Mouse (Mus musculus) intestine, embryonic 15.5 days (tissue): Measurements from ENCODE around the gene AC124502.3. TPM values are rescaled to one million over a fixed set of nuclear protein-coding genes. Genes with fewer than 3 reads are reported as not detected.

Experiments
- ATAC-seq: fragments of 200-750 bp; cut with Nextera tagmentation; 2 replicates; pipeline ENCODE4 v1.8.0; 2017; ENCODE audit warnings: moderate TSS enrichment, moderate library complexity
- H3K27ac ChIP-seq: fragments of 300-500 bp; sonication (generic); 2 replicates; pipeline ENCODE4 v1.5.1; 2015; ENCODE audit warnings: mild to moderate bottlenecking, inconsistent platforms
- H3K27me3 ChIP-seq: fragments of 300-500 bp; sonication (generic); replicated peaks from 2 replicates; pipeline ENCODE4 v1.6.1; 2015; ENCODE audit warnings: inconsistent platforms
- H3K36me3 ChIP-seq: fragments of 300-500 bp; sonication (generic); 2 replicates; pipeline ENCODE4 v1.6.1; 2015; ENCODE audit warnings: inconsistent platforms
- H3K4me1 ChIP-seq: fragments of 300-500 bp; sonication (generic); replicated peaks from 2 replicates; pipeline ENCODE4 v1.6.1; 2015; ENCODE audit warnings: inconsistent platforms
- H3K4me2 ChIP-seq: fragments of 300-500 bp; sonication (generic); replicated peaks from 2 replicates; pipeline ENCODE4 v1.6.1; 2015; ENCODE audit warnings: mild to moderate bottlenecking, inconsistent platforms
- H3K4me3 ChIP-seq: fragments of 300-500 bp; sonication (generic); replicated peaks from 2 replicates; pipeline ENCODE4 v1.5.1; 2015; ENCODE audit warnings: inconsistent platforms
- H3K9ac ChIP-seq: fragments of 300-500 bp; sonication (generic); 2 replicates; pipeline ENCODE4 v1.6.1; 2015; ENCODE audit warnings: inconsistent platforms
- H3K9me3 ChIP-seq: fragments of 300-500 bp; sonication (generic); 2 replicates; pipeline ENCODE4 v1.6.1; 2016; ENCODE audit warnings: inconsistent platforms
- WGBS: fragments of 180-500 bp; shearing (Covaris S2); methylation state at CpG from one replicate; pipeline ENCODE4 v1.1.7; 2015; 5-methylcytosine and 5-hydroxymethylcytosine counted together
- polyA plus RNA-seq: library from polyadenylated mRNA; unstranded; fragments of >200 nt; fragmentation: Nextera tagmentation; extraction: Ambion mirVana; gene quantifications from 2 replicates; pipeline ENCODE4 v1.2.1, GENCODE M21; 2015

Gene AC124502.3
- polyA plus RNA-seq, 1 experiment from 2014 or later, result 2.8 TPM

GRCm38 (mm10) chr19:5067040-5067799 lies 28.5 kb downstream of the AC124502.3 start:
- peak overlapping the region; percentile 55 for H3K4me3 ChIP-seq
- peaks cover 21% of the 10 kb centered on the region for H3K27me3 ChIP-seq
- 10% methylated on average over 15 of the region's 15 CpGs for WGBS
- ATAC-seq, result peak; percentile 6
- peak overlapping the region; percentile 79; the same call in 1 of the 2 replicates for H3K9ac ChIP-seq
- no peaks in the 10 kb centered on the region for H3K9me3 ChIP-seq
- H3K4me2 ChIP-seq, result peak overlapping the region; percentile 90
- H3K27ac ChIP-seq, result peak overlapping the region; percentile 86
- peaks cover 58% of the 10 kb centered on the region for H3K4me1 ChIP-seq
- H3K36me3 ChIP-seq, result no peaks in the 10 kb centered on the region

GRCm38 (mm10) chr19:5067867-5068569 lies 29.3 kb downstream of the AC124502.3 start, which contains the start of gene Cd248:
Gene Cd248 (plus strand): TSS chr19:5068078.
- WGBS, result 2% methylated on average over 55 of the region's 56 CpGs
- peaks cover 63% of the 10 kb centered on the region for H3K4me1 ChIP-seq

GRCm38 (mm10) chr19:5068570-5069234 lies 30.0 kb downstream of the AC124502.3 start:
- ATAC-seq, result no peak
- Histone ChIP-seq H3K9me3 (no peaks in the 10 kb centered on the region), H3K4me3 (peak overlapping the region; percentile 55), H3K9ac (peak overlapping the region; percentile 79), H3K4me1 (peaks cover 64% of the 10 kb centered on the region), H3K27ac (peak overlapping the region; percentile 86), H3K27me3 (peaks cover 21% of the 10 kb centered on the region), H3K4me2 (peak overlapping the region; percentile 90), H3K36me3 (no peaks in the 10 kb centered on the region)
- WGBS, result 33% methylated on average over 21 of the region's 21 CpGs

More at GRCm38 (mm10) chr19:5067867-5068569, 29.3 kb downstream of the AC124502.3 start, which contains the start of gene Cd248:
- peak within 1 kb of the TSS; percentile 90 for H3K4me2 ChIP-seq
- H3K9ac ChIP-seq, result peak within 1 kb of the TSS; percentile 79
- no peaks in the 10 kb centered on the region for H3K36me3 ChIP-seq
- H3K27ac ChIP-seq, result peak within 1 kb of the TSS; percentile 86
- peaks cover 21% of the 10 kb centered on the region for H3K27me3 ChIP-seq
- ATAC-seq, result peak; percentile 66
- no peaks in the 10 kb centered on the region for H3K9me3 ChIP-seq
- H3K4me3 ChIP-seq, result peak within 1 kb of the TSS; percentile 55

- Histone ChIP-seq H3K27ac (no peak overlapping the region), H3K27me3 (peaks cover 21% of the 10 kb centered on the region), H3K9me3 (no peaks in the 10 kb centered on the region), H3K4me2 (peak overlapping the region; percentile 90), H3K4me3 (peak overlapping the region; percentile 55), H3K36me3 (no peaks in the 10 kb centered on the region), H3K9ac (no peak overlapping the region; the same call in 1 of the 2 replicates), H3K4me1 (peaks cover 64% of the 10 kb centered on the region)
- 75% methylated on average over 5 of the region's 5 CpGs for WGBS
- ATAC-seq, result no peak
Measured at GRCm38 (mm10) chr19:5069486-5069885, 30.8 kb downstream of the AC124502.3 start.

GRCm38 (mm10) chr19:5069978-5070377 lies 31.3 kb downstream of the AC124502.3 start:
- peak overlapping the region; percentile 28 for H3K9ac ChIP-seq
- no peaks in the 10 kb centered on the region for H3K36me3 ChIP-seq
- peak overlapping the region; percentile 90 for H3K4me2 ChIP-seq
- ATAC-seq, result no peak
- H3K9me3 ChIP-seq, result no peaks in the 10 kb centered on the region
- peaks cover 21% of the 10 kb centered on the region for H3K27me3 ChIP-seq
- peaks cover 62% of the 10 kb centered on the region for H3K4me1 ChIP-seq
- peak overlapping the region; percentile 88; the same call in 1 of the 2 replicates for H3K27ac ChIP-seq
- peak overlapping the region; percentile 55 for H3K4me3 ChIP-seq
- 70% methylated on average over 7 of the region's 7 CpGs for WGBS

- peak overlapping the region; percentile 88 for H3K27ac ChIP-seq
- H3K27me3 ChIP-seq, result peaks cover 21% of the 10 kb centered on the region
- peak overlapping the region; percentile 48 for H3K9ac ChIP-seq
- 9% methylated on average over 11 of the region's 11 CpGs for WGBS
- peaks cover 57% of the 10 kb centered on the region for H3K4me1 ChIP-seq
- no peaks in the 10 kb centered on the region for H3K36me3 ChIP-seq
- H3K4me3 ChIP-seq, result peak overlapping the region; percentile 55
- H3K9me3 ChIP-seq, result no peaks in the 10 kb centered on the region
- no peak for ATAC-seq
- H3K4me2 ChIP-seq, result peak overlapping the region; percentile 90
Measured at GRCm38 (mm10) chr19:5071077-5071476, 32.4 kb downstream of the AC124502.3 start.

- Histone ChIP-seq H3K4me1 (peaks cover 56% of the 10 kb centered on the region), H3K4me2 (peak overlapping the region; percentile 90), H3K27me3 (peaks cover 21% of the 10 kb centered on the region), H3K27ac (peak overlapping the region; percentile 88), H3K4me3 (peak overlapping the region; percentile 55), H3K9me3 (no peaks in the 10 kb centered on the region), H3K36me3 (no peaks in the 10 kb centered on the region), H3K9ac (peak overlapping the region; percentile 48)
- WGBS, result 2% methylated on average over 40 of the region's 40 CpGs
- peak; percentile 90 for ATAC-seq
Measured at GRCm38 (mm10) chr19:5071545-5072369, 33.1 kb downstream of the AC124502.3 start.

GRCm38 (mm10) chr19:5072389-5073019 lies 33.8 kb downstream of the AC124502.3 start:
- WGBS, result 2% methylated on average over 20 of the region's 20 CpGs
- peak; percentile 36 for ATAC-seq

GRCm38 (mm10) chr19:5073028-5073427 lies 34.3 kb downstream of the AC124502.3 start:
- no peaks in the 10 kb centered on the region for H3K9me3 ChIP-seq
- peaks cover 18% of the 10 kb centered on the region for H3K27me3 ChIP-seq
- no peak overlapping the region; the same call in 1 of the 2 replicates for H3K27ac ChIP-seq
- no peak; the same call in 1 of the 2 replicates for ATAC-seq
- WGBS, result 2% methylated on average over 15 of the region's 15 CpGs
- H3K4me2 ChIP-seq, result peak overlapping the region; percentile 90
- peak overlapping the region; percentile 55 for H3K4me3 ChIP-seq
- no peak overlapping the region for H3K9ac ChIP-seq
- H3K36me3 ChIP-seq, result no peaks in the 10 kb centered on the region
- peaks cover 45% of the 10 kb centered on the region for H3K4me1 ChIP-seq

More at GRCm38 (mm10) chr19:5072389-5073019, 33.8 kb downstream of the AC124502.3 start:
- H3K4me3 ChIP-seq, result peak overlapping the region; percentile 55
- H3K27me3 ChIP-seq, result peaks cover 21% of the 10 kb centered on the region
- H3K4me2 ChIP-seq, result peak overlapping the region; percentile 90
- peak overlapping the region; percentile 88 for H3K27ac ChIP-seq
- peaks cover 49% of the 10 kb centered on the region for H3K4me1 ChIP-seq
- H3K9me3 ChIP-seq, result no peaks in the 10 kb centered on the region
- no peaks in the 10 kb centered on the region for H3K36me3 ChIP-seq
- no peak overlapping the region for H3K9ac ChIP-seq

- H3K9ac ChIP-seq, result no peak overlapping the region
- no peaks in the 10 kb centered on the region for H3K36me3 ChIP-seq
- ATAC-seq, result no peak
- H3K9me3 ChIP-seq, result no peaks in the 10 kb centered on the region
- H3K27me3 ChIP-seq, result peaks cover 13% of the 10 kb centered on the region
- H3K27ac ChIP-seq, result no peak overlapping the region
- H3K4me1 ChIP-seq, result peaks cover 41% of the 10 kb centered on the region
- no peak overlapping the region for H3K4me2 ChIP-seq
- no peak overlapping the region for H3K4me3 ChIP-seq
- WGBS, result 22% methylated on average over 5 of the region's 5 CpGs
Measured at GRCm38 (mm10) chr19:5073518-5073917, 34.8 kb downstream of the AC124502.3 start.

GRCm38 (mm10) chr19:5079279-5079678 lies 40.6 kb downstream of the AC124502.3 start:
- no peaks in the 10 kb centered on the region for H3K4me1 ChIP-seq
- H3K27me3 ChIP-seq, result peaks cover 41% of the 10 kb centered on the region
- H3K27ac ChIP-seq, result no peak overlapping the region
- WGBS, result 95% methylated on average over 1 of the region's 1 CpGs
- H3K9ac ChIP-seq, result no peak overlapping the region
- H3K36me3 ChIP-seq, result no peaks in the 10 kb centered on the region
- no peak overlapping the region for H3K4me2 ChIP-seq
- H3K4me3 ChIP-seq, result no peak overlapping the region
- no peaks in the 10 kb centered on the region for H3K9me3 ChIP-seq
- no peak for ATAC-seq
